Mouse (Mus musculus): ENCODE measurements around the gene Arl9.

DNA sequence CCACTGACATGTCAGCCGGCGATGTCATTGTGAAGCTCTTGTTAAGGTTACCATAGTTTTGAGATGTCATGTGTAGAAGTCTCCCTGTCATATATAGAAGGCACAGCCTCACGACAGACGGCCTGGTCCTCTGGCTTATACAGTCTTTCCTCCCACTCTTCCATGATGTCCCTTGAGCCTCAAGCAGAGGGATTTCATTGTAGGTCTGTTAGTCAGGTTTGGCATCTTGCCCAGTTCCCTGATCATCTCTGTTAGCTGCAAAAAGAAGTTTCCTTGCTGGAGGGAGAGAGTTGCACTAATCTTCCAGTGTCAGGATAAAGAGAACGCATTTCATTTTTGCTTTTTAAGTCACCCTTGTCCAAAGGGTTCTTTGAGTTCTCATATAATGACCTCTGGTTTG lies 48.8 kb downstream of the Arl9 start:
- TF ChIP-seq EP300 (optimal IDR thresholded peaks at IDR 0.05), result no peak
- TF ChIP-seq CTCF (IDR thresholded peaks at IDR 0.05; ENCODE audit: low read depth), result no peak
